Mouse (Mus musculus): ENCODE data around the gene Eif2a.
"Not testable (repeated sequence)": the region's sequence is repeated elsewhere in the genome, so short reads cannot be mapped to it uniquely, and the experiment has no call there.

The Eif2a gene

GRCm38 (mm10) chr3:58521361-58521760 is 4.3 kb upstream of the Eif2a start:
- DNase-seq (ENCODE audit: low spot score), result no peak

GRCm38 (mm10) chr3:58523386-58523785 is 2.2 kb upstream of the Eif2a start:
- no peak for DNase-seq (ENCODE audit: low spot score)

DNA sequence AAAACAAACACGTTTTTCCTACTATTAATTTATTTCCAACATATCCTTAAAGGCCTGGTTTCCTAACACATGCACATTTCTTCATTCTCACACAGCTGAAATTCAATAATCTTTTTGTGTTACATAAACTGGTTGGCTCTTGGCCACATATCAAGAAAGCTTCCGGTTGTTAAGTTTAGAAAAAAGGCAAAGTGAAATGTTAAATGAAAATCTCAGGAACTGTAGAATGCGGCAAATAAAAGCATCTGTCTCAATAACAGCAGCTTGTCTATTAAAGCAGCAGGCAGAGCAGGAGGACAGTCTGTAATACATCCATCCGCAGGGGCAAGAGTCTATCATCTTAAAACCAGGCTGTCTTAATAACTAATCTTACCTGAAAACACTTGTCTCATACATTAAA is 1.4 kb upstream of the Eif2a start:
- no peak for DNase-seq (ENCODE audit: low spot score)

DNA sequence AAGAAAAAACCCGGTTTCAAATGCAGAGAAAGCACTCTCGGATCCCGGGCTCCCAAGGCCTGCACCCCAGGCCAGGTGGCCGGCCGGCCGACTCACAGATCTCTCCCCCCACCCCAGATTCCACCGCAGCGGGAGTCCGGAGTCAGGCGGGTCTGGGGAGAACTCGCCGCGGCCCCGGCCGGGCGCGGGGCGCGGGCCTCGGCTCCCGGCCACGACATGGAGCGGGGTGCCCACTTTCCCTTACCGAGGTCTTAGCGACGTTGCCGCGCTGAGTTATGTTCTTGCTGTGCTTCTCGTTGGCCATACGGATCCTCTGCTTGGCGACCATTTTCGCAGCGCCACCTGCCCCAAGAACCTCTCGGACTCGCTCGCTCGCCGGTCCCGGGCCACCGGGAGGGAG is 455 bp upstream of the Eif2a start:
- no peak for DNase-seq (ENCODE audit: low spot score)

- no peak for DNase-seq (ENCODE audit: low spot score)
Observed at GRCm38 (mm10) chr3:58526408-58526737, 752 bp downstream of the Eif2a start.

- no peak for DNase-seq (ENCODE audit: low spot score)
Observed at GRCm38 (mm10) chr3:58536573-58536972, 11.0 kb downstream of the Eif2a start.

DNA sequence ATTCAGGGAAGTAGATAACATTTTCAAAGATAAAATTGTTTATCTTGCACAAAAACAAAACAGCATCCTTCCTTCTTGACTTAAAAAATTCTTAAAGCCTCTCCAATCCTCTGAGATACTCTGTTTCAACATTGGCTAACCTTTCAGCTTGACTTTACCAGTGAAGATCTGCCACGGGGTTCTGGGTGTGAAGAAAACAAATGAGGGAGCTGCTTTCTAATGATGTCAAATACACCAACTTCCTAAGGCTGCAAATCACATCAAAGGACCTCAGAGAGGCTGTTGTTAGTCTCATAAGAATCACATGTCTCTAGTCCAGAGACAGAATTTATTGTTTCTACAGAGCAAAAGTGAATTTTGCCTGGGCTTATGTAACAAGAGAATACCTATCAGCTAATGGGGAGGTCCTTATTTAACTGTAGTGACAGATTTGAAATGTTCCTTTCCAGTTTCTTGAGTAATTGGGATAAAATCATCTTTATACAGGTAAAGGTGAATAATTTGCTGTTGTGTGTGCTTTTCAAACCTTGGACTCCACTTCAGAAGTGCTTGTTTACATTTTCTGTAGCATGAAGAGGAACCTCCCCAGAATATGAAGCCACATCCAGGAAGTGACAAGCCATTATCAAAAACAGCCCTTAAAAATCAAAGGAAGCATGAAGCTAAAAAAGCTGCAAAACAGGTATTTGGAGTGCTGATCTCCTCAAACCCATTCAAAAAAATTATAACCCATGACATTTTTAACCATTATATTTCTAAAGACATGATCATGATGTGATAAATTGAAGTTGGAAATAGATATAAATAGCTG is 26.6 kb downstream of the Eif2a start:
- DNase-seq (ENCODE audit: low spot score), result no peak

GRCm38 (mm10) chr3:58556649-58557048 is 31.0 kb downstream of the Eif2a start:
- no peak for DNase-seq (ENCODE audit: low spot score)

DNA sequence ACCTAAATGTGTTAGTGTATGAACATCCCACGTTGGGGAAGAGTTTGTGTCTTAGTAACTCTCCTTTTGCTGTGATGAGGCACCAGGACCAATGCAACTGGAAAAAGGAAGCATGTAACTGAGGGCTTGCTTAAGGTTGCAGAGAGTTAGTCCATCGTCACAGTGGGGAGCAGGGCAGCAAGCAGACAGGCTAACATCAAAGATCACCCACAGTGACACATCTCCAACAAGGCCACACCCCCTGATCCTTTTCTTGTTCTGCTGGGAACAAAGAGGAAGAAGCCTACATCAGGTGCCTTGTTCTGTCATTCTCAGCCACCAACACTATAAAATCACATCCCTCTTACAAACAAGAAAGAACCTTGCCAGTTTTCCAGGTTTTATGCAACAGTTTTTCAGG is 34.3 kb downstream of the Eif2a start:
- DNase-seq (ENCODE audit: low spot score), result no peak

DNA sequence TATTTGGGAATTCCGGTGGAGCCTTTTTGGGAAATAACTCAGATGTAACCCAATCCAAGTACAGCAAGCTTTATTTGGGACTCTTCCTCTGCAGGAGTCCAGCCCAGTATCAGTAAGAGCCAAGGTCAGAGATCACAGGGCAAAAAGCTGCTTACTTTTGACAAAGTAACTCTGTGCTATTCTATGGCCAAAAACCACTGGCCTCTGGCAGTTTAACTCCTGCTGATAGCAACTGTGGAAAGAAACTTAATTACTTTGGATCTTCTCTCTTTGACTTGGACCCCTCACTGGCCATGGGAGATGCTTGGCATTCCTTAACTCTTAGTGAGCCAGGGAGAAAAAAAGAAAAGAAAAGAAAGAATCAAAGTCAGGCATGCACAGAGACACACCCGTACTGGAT is 35.8 kb downstream of the Eif2a start:
- no peak for DNase-seq (ENCODE audit: low spot score)

GRCm38 (mm10) chr3:58570821-58571220 is 45.2 kb downstream of the Eif2a start:
- DNase-seq (ENCODE audit: low spot score), result no peak

GRCm38 (mm10) chr3:58576137-58577066 is 50.8 kb downstream of the Eif2a start, which contains the start of gene Selenot:
Gene Selenot (plus strand): TSS chr3:58576636.
- DNase-seq (ENCODE audit: low spot score), result peak; percentile 99

DNA sequence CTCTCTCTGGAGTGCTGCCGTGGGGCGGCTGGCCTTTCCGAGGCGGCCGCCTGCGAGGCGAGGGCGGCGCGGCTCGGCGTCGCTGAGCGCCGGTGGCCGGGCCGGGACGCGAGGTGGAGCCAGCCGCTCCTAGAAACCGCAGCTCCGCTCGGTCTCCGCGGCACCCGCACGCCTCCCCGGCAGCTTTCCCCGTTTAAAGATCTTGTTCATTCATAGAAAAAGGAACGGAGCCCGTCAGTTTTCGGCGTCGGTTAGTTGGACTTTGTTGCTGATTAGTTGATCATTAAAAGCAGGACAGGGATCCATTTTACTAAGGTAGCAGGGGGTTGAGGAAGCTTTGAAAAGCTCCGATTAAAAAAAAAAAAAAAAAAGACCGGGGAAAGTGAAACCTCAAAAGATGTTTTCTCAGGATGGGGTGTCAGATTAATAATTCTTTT is 51.5 kb downstream of the Eif2a start:
- DNase-seq (ENCODE audit: low spot score), result peak; percentile 49

GRCm38 (mm10) chr3:58577506-58578050 is 52.0 kb downstream of the Eif2a start:
- no peak for DNase-seq (ENCODE audit: low spot score)

- DNase-seq (ENCODE audit: low spot score), result no peak
Observed at GRCm38 (mm10) chr3:58581530-58581929, 55.9 kb downstream of the Eif2a start.

DNA sequence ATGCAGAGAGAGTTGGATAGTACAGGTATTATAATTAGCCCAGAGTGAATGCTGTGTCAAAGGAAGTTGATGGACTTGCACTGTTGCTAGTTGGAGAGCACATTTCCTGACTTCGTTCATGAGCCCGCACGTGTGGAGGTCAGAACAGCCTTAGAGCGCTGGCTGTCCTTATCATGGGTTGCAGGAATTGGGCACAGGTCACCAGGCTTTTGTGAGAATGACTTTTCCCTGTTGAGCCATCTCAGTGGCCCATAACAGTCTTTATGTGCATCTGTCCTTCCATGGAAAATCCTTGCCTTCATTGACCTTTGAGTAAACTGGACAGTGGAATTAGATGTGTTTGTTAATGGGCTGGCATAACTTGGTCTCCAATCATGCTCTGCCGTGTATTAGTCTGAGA is 56.7 kb downstream of the Eif2a start:
- no peak for DNase-seq (ENCODE audit: low spot score)

- DNase-seq (ENCODE audit: low spot score), result no peak
Observed at GRCm38 (mm10) chr3:58582788-58583426, 57.3 kb downstream of the Eif2a start.

DNA sequence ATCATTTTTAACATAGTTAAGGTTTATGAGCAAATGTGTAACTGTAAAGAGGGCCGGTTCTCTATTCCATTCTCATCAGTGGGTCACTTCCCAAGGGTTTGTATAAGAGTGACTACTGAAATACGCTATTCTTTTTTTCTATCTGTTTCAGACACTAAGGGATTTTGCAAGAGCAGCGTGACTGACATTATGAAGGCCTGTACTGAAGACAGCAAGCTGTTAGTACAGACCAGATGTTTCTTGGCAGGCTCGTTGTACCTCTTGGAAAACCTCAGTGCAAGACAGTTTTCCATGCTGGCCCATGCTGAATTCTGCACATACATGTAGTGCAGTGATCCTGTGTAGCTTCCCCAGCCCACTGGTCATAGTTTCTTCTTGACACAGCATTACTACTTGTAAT is 64.9 kb downstream of the Eif2a start:
- not testable (repeated sequence) for DNase-seq (ENCODE audit: low spot score)

- not testable (repeated sequence) for DNase-seq (ENCODE audit: low spot score)
Observed at GRCm38 (mm10) chr3:58592666-58593065, 67.0 kb downstream of the Eif2a start.

- no peak for DNase-seq (ENCODE audit: low spot score)
Observed at GRCm38 (mm10) chr3:58593623-58594022, 68.0 kb downstream of the Eif2a start.

Measured in ovary, postnatal 10 days (tissue).